Mouse (Mus musculus): ENCODE results near the gene Med25. TPM values are rescaled to one million over a fixed set of nuclear protein-coding genes. Genes with fewer than 3 reads are reported as not detected.

Gene Med25
- polyA plus RNA-seq (2011; ENCODE audit: insufficient read depth, insufficient read length, low replicate concordance, missing spikeins) = 14.6 and 25.4 TPM in 2 replicates

GRCm38 (mm10) chr7:44892276-44892921 is at the start of gene Med25:
Gene Med25 (minus strand): TSS chr7:44892712.
- TF ChIP-seq CTCF (IDR thresholded peaks at IDR 0.05; ENCODE audit: control insufficient read depth, insufficient read depth, low read length) = no peak
- TF ChIP-seq POLR2A (IDR thresholded peaks at IDR 0.05; ENCODE audit: borderline replicate concordance, control insufficient read depth, low read depth, low read length) = peak; percentile 72; the same call in 1 of the 2 replicates
- WGBS = under 1% methylated on average over 56 of the region's 56 CpGs
- Histone ChIP-seq H3K27ac (ENCODE audit: control insufficient read depth, insufficient read depth, low read depth, low read length, poor library complexity) (peak within 1 kb of the TSS; percentile 91), H3K4me3 (replicated peaks; ENCODE audit: control insufficient read depth, low read depth, low read length) (peak within 1 kb of the TSS; percentile 69), H3K4me1 (ENCODE audit: control insufficient read depth, insufficient read depth, low read length) (peaks cover 3% of the 10 kb centered on the region)

GRCm38 (mm10) chr7:44938680-44939079 is 46.2 kb upstream of the Med25 start:
- H3K27ac ChIP-seq (ENCODE audit: control insufficient read depth, insufficient read depth, low read depth, low read length, poor library complexity) = no peak overlapping the region
- no peaks in the 10 kb centered on the region for H3K4me1 ChIP-seq (ENCODE audit: control insufficient read depth, insufficient read depth, low read length)
- WGBS = 82% methylated on average over 4 of the region's 4 CpGs
- TF ChIP-seq POLR2A (IDR thresholded peaks at IDR 0.05; ENCODE audit: borderline replicate concordance, control insufficient read depth, low read depth, low read length) (no peak), CTCF (IDR thresholded peaks at IDR 0.05; ENCODE audit: control insufficient read depth, insufficient read depth, low read length) (no peak)
- H3K4me3 ChIP-seq (replicated peaks; ENCODE audit: control insufficient read depth, low read depth, low read length) = no peak overlapping the region

- Histone ChIP-seq H3K4me3 (replicated peaks; ENCODE audit: control insufficient read depth, low read depth, low read length) (peak within 1 kb of the TSS; percentile 98), H3K27ac (ENCODE audit: control insufficient read depth, insufficient read depth, low read depth, low read length, poor library complexity) (peak within 1 kb of the TSS; percentile 88), H3K4me1 (ENCODE audit: control insufficient read depth, insufficient read depth, low read length) (peaks cover 2% of the 10 kb centered on the region; the same call in 1 of the 2 replicates)
- TF ChIP-seq CTCF (IDR thresholded peaks at IDR 0.05; ENCODE audit: control insufficient read depth, insufficient read depth, low read length) (no peak), POLR2A (IDR thresholded peaks at IDR 0.05; ENCODE audit: borderline replicate concordance, control insufficient read depth, low read depth, low read length) (peak; percentile 86; the same call in 1 of the 2 replicates)
- WGBS = under 1% methylated on average over 84 of the region's 84 CpGs
Observed at GRCm38 (mm10) chr7:44929204-44930151, 37.0 kb upstream of the Med25 start, which contains the start of gene Ap2a1. Gene Ap2a1 (minus strand): TSS chr7:44929496.

- 0% methylated on average over 1 of the region's 1 CpGs for WGBS
- Histone ChIP-seq H3K4me1 (ENCODE audit: control insufficient read depth, insufficient read depth, low read length) (peaks cover 2% of the 10 kb centered on the region; the same call in 1 of the 2 replicates), H3K27ac (ENCODE audit: control insufficient read depth, insufficient read depth, low read depth, low read length, poor library complexity) (peak overlapping the region; percentile 87), H3K4me3 (replicated peaks; ENCODE audit: control insufficient read depth, low read depth, low read length) (peak overlapping the region; percentile 98)
- TF ChIP-seq POLR2A (IDR thresholded peaks at IDR 0.05; ENCODE audit: borderline replicate concordance, control insufficient read depth, low read depth, low read length) (no peak), CTCF (IDR thresholded peaks at IDR 0.05; ENCODE audit: control insufficient read depth, insufficient read depth, low read length) (no peak)
Observed at GRCm38 (mm10) chr7:44928570-44928969, 36.1 kb upstream of the Med25 start.

- Histone ChIP-seq H3K4me3 (replicated peaks; ENCODE audit: control insufficient read depth, low read depth, low read length) (no peak overlapping the region), H3K27ac (ENCODE audit: control insufficient read depth, insufficient read depth, low read depth, low read length, poor library complexity) (no peak overlapping the region), H3K4me1 (ENCODE audit: control insufficient read depth, insufficient read depth, low read length) (peaks cover 2% of the 10 kb centered on the region; the same call in 1 of the 2 replicates)
- TF ChIP-seq CTCF (IDR thresholded peaks at IDR 0.05; ENCODE audit: control insufficient read depth, insufficient read depth, low read length) = peak; percentile 39; the same call in 1 of the 2 replicates
- no peak for TF ChIP-seq POLR2A (IDR thresholded peaks at IDR 0.05; ENCODE audit: borderline replicate concordance, control insufficient read depth, low read depth, low read length)
- 71% methylated on average over 3 of the region's 3 CpGs for WGBS
Observed at GRCm38 (mm10) chr7:44925468-44925867, 33.0 kb upstream of the Med25 start.

- Histone ChIP-seq H3K4me1 (ENCODE audit: control insufficient read depth, insufficient read depth, low read length) (peaks cover 3% of the 10 kb centered on the region; the same call in 1 of the 2 replicates), H3K4me3 (replicated peaks; ENCODE audit: control insufficient read depth, low read depth, low read length) (no peak overlapping the region), H3K27ac (ENCODE audit: control insufficient read depth, insufficient read depth, low read depth, low read length, poor library complexity) (no peak overlapping the region)
- TF ChIP-seq POLR2A (IDR thresholded peaks at IDR 0.05; ENCODE audit: borderline replicate concordance, control insufficient read depth, low read depth, low read length) (no peak), CTCF (IDR thresholded peaks at IDR 0.05; ENCODE audit: control insufficient read depth, insufficient read depth, low read length) (no peak)
Observed at GRCm38 (mm10) chr7:44922530-44922929, 30.0 kb upstream of the Med25 start.

- H3K4me1 ChIP-seq (ENCODE audit: control insufficient read depth, insufficient read depth, low read length) = peaks cover 1% of the 10 kb centered on the region; the same call in 1 of the 2 replicates
- WGBS = 89% methylated on average over 5 of the region's 5 CpGs
- no peak overlapping the region for H3K4me3 ChIP-seq (replicated peaks; ENCODE audit: control insufficient read depth, low read depth, low read length)
- no peak overlapping the region for H3K27ac ChIP-seq (ENCODE audit: control insufficient read depth, insufficient read depth, low read depth, low read length, poor library complexity)
- no peak for TF ChIP-seq CTCF (IDR thresholded peaks at IDR 0.05; ENCODE audit: control insufficient read depth, insufficient read depth, low read length)
- TF ChIP-seq POLR2A (IDR thresholded peaks at IDR 0.05; ENCODE audit: borderline replicate concordance, control insufficient read depth, low read depth, low read length) = no peak
Observed at GRCm38 (mm10) chr7:44919127-44919526, 26.6 kb upstream of the Med25 start.

- H3K4me1 ChIP-seq (ENCODE audit: control insufficient read depth, insufficient read depth, low read length) = peaks cover 1% of the 10 kb centered on the region; the same call in 1 of the 2 replicates
- 80% methylated on average over 3 of the region's 3 CpGs for WGBS
- no peak overlapping the region for H3K27ac ChIP-seq (ENCODE audit: control insufficient read depth, insufficient read depth, low read depth, low read length, poor library complexity)
- TF ChIP-seq POLR2A (IDR thresholded peaks at IDR 0.05; ENCODE audit: borderline replicate concordance, control insufficient read depth, low read depth, low read length) (no peak), CTCF (IDR thresholded peaks at IDR 0.05; ENCODE audit: control insufficient read depth, insufficient read depth, low read length) (no peak)
- H3K4me3 ChIP-seq (replicated peaks; ENCODE audit: control insufficient read depth, low read depth, low read length) = no peak overlapping the region
Observed at GRCm38 (mm10) chr7:44918219-44918618, 25.7 kb upstream of the Med25 start.

Data from bone marrow, adult 2 months (tissue).